Mouse (Mus musculus) liver, adult 2 months (tissue): ENCODE measurements around the gene Spint2. TPM values are rescaled to one million over a fixed set of nuclear protein-coding genes. Genes with fewer than 3 reads are reported as not detected.
A peak's percentile ranks its signal among the peaks of the same experiment; 100 is the strongest.

Source experiments
- DNase-seq: peaks from one replicate; pipeline ENCODE4 v3.0.0-alpha.2; 2011; ENCODE audit warnings: low read depth, low spot score; ENCODE audit errors: extremely low read depth
- H3K27ac ChIP-seq: fragments of 200-500 bp; replicated peaks from 2 replicates; pipeline ENCODE4 v1.5.1; 2012; ENCODE audit warnings: low read depth, mild to moderate bottlenecking, control low read depth, inconsistent platforms, low read length; ENCODE audit not compliant: insufficient read depth
- H3K27me3 ChIP-seq: fragments of 200-500 bp; 2 replicates; pipeline ENCODE4 v1.6.1; 2012; ENCODE audit warnings: mild to moderate bottlenecking, moderate library complexity, low read length, inconsistent platforms; ENCODE audit not compliant: control insufficient read depth, insufficient read depth
- H3K36me3 ChIP-seq: fragments of 200-500 bp; 2 replicates; pipeline ENCODE4 v1.6.1; 2012; ENCODE audit warnings: low read length, inconsistent platforms; ENCODE audit not compliant: control insufficient read depth, insufficient read depth
- H3K4me1 ChIP-seq: fragments of 200-500 bp; 2 replicates; pipeline ENCODE4 v1.6.1; 2011; ENCODE audit warnings: low read length; ENCODE audit not compliant: control insufficient read depth, insufficient read depth
- H3K4me3 ChIP-seq: fragments of 200-500 bp; 2 replicates; pipeline ENCODE4 v1.5.1; 2011; ENCODE audit warnings: low read depth, mild to moderate bottlenecking, control low read depth, low read length, moderate library complexity; ENCODE audit not compliant: insufficient read depth
- H3K79me2 ChIP-seq: fragments of 200-500 bp; 2 replicates; pipeline ENCODE4 v1.6.1; 2012; ENCODE audit warnings: inconsistent platforms, mild to moderate bottlenecking, low read length, moderate library complexity; ENCODE audit not compliant: control insufficient read depth, insufficient read depth
- H3K9ac ChIP-seq: fragments of 200-500 bp; 2 replicates; pipeline ENCODE4 v1.6.1; 2012; ENCODE audit warnings: low read depth, mild to moderate bottlenecking, control low read depth, inconsistent platforms, low read length
- CTCF ChIP-seq: fragments of 200-500 bp; IDR thresholded peaks from 2 replicates; pipeline ENCODE4 v1.5.1; 2011; ENCODE audit warnings: low read depth, low read length, control low read depth
- POLR2A ChIP-seq: fragments of 200-500 bp; IDR thresholded peaks from 2 replicates; pipeline ENCODE4 v1.6.1; 2011; ENCODE audit warnings: low read length, control low read depth; ENCODE audit not compliant: insufficient read depth; ENCODE audit errors: extremely low read depth
- WGBS: fragments of 180-500 bp; shearing (Covaris S2); methylation state at CpG from one replicate; pipeline ENCODE4 v1.1.7; 2018; 5-methylcytosine and 5-hydroxymethylcytosine counted together
- polyA plus RNA-seq: library from polyadenylated mRNA; depleted of rRNA; stranded (reverse); fragments of >200 nt; gene quantifications from 2 replicates; pipeline ENCODE4 v1.2.3, GENCODE M21; 2012
- total RNA-seq: library from RNA; depleted of rRNA; stranded (reverse); fragments of >200 nt; gene quantifications from 2 replicates; pipeline ENCODE4 v1.2.3, GENCODE M21; 2014

Spint2 gene
- total and polyA plus RNA-seq, 2 experiments = 24.8 to 120 TPM

DNA sequence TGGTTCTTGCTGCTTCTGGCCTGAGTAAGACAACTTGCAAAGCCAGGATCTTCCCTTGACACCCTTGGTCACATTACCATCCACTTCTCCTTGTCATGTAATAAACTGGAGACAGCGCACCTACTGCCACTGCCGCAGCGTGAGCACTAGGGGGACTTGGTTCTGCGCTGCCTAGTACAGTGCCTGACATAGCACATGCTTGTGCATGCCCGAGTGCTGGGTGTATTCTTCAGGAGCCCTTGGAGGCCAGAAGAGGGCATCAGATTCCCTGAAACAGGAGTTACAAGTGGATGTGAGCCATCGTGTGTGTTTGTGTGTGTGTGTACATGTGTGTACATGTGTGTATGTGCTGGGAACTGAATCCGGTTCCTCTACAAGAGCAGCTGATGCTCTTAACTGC lies 5.8 kb upstream of the Spint2 start:
- H3K79me2 ChIP-seq = no peaks in the 10 kb centered on the region
- WGBS = 90% methylated on average over 7 of the region's 7 CpGs
- H3K27ac ChIP-seq = no peak overlapping the region
- no peak overlapping the region for H3K4me3 ChIP-seq
- peaks cover 6% of the 10 kb centered on the region for H3K4me1 ChIP-seq
- no peak for TF ChIP-seq POLR2A
- TF ChIP-seq CTCF = no peak
- no peaks in the 10 kb centered on the region for H3K36me3 ChIP-seq
- no peaks in the 10 kb centered on the region for H3K27me3 ChIP-seq
- no peak for DNase-seq
- no peak overlapping the region for H3K9ac ChIP-seq

DNA sequence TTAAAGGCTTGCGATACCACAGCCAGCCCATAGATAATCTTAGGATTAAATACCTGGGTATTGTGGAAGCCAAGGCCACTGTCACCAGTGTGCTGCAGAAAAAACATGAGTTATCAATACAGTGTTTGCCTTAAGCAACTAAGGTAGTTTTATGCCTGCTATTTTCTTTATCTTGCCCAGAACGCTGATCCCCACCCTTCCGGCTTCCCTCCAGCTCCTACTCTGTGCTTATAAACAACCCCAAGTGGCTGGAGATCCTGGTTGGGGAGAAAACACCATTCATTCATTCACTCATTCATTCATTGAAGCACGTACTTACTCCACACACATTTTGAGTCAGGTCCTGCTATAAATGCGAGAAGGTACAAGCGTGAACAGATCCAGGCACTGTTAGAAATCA lies 2.8 kb upstream of the Spint2 start:
- Histone ChIP-seq H3K27ac (no peak overlapping the region), H3K79me2 (peaks cover 5% of the 10 kb centered on the region; the same call in 1 of the 2 replicates), H3K27me3 (no peaks in the 10 kb centered on the region), H3K36me3 (no peaks in the 10 kb centered on the region), H3K4me1 (peaks cover 4% of the 10 kb centered on the region; the same call in 1 of the 2 replicates), H3K9ac (no peak overlapping the region), H3K4me3 (no peak overlapping the region)
- DNase-seq = no peak
- 93% methylated on average over 6 of the region's 6 CpGs for WGBS
- no peak for TF ChIP-seq CTCF
- TF ChIP-seq POLR2A = no peak

DNA sequence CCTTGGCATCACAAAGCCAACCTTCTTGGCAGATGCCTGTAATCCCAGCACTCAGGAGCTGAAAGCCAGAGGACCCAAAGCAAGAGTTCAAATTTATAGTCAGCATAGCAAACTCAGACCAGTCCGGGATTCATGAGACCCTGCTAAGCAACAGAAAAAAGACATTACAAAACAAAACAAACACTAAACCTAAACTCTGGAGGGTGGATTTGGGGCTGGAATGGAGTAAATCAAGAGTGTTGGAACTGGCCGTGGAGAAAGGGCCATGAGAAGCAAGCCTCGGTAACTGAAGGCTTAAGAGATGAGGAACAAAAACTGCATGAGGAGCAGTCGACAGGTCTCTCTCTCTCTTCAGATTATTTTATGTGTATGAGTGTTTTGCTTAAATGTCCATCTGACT lies 2.2 kb upstream of the Spint2 start:
- TF ChIP-seq CTCF (no peak), POLR2A (no peak)
- Histone ChIP-seq H3K27ac (no peak overlapping the region), H3K79me2 (peaks cover 5% of the 10 kb centered on the region; the same call in 1 of the 2 replicates)

GRCm38 (mm10) chr7:29282074-29282554 lies 402 bp upstream of the Spint2 start:
- Histone ChIP-seq H3K36me3 (no peaks in the 10 kb centered on the region), H3K4me1 (peaks cover 4% of the 10 kb centered on the region; the same call in 1 of the 2 replicates), H3K4me3 (peak overlapping the region; percentile 96), H3K27ac (peak overlapping the region; percentile 82), H3K9ac (peak overlapping the region; percentile 75), H3K27me3 (no peaks in the 10 kb centered on the region), H3K79me2 (peaks cover 5% of the 10 kb centered on the region; the same call in 1 of the 2 replicates)
- TF ChIP-seq CTCF (no peak), POLR2A (no peak)
- peak; percentile 72 for DNase-seq
- 8% methylated on average over 21 of the region's 21 CpGs for WGBS

More for the DNA sequence above, 2.2 kb upstream of the Spint2 start:
- Histone ChIP-seq H3K36me3 (no peaks in the 10 kb centered on the region), H3K4me1 (peaks cover 4% of the 10 kb centered on the region; the same call in 1 of the 2 replicates), H3K4me3 (no peak overlapping the region), H3K27me3 (no peaks in the 10 kb centered on the region), H3K9ac (no peak overlapping the region)
- DNase-seq = no peak
- WGBS = 86% methylated on average over 4 of the region's 4 CpGs

DNA sequence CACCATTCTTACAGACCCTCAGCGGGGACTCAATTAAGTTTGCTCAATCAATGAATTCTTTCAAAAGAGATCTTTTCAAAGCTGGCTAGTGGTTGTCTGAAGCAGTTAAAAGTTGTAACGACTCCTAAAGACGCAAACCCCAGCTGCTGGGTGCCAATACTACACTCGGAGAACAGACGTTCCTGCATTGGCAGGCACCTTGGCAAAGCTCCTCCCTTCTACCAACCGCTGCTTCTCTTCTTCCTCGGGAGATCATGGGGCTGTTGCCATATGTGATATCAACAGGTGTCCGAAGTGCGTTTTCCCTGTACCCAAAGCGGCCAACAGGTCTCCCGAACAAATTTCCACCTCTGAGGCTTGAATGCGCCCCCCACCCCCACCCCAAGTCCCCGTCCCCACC lies 911 bp downstream of the Spint2 start:
- H3K9ac ChIP-seq = peak overlapping the region; percentile 20; the same call in 1 of the 2 replicates
- no peaks in the 10 kb centered on the region for H3K27me3 ChIP-seq
- peak overlapping the region; percentile 96; the same call in 1 of the 2 replicates for H3K4me3 ChIP-seq
- no peaks in the 10 kb centered on the region for H3K36me3 ChIP-seq
- peak overlapping the region; percentile 8; the same call in 1 of the 2 replicates for H3K27ac ChIP-seq
- peaks cover 4% of the 10 kb centered on the region; the same call in 1 of the 2 replicates for H3K4me1 ChIP-seq
- WGBS = 8% methylated on average over 13 of the region's 13 CpGs
- H3K79me2 ChIP-seq = peaks cover 14% of the 10 kb centered on the region; the same call in 1 of the 2 replicates
- DNase-seq = peak; percentile 58
- TF ChIP-seq CTCF = no peak
- TF ChIP-seq POLR2A = no peak

GRCm38 (mm10) chr7:29279924-29280323 lies 1.8 kb downstream of the Spint2 start:
- Histone ChIP-seq H3K4me3 (no peak overlapping the region), H3K36me3 (no peaks in the 10 kb centered on the region), H3K9ac (no peak overlapping the region), H3K27ac (peak overlapping the region; percentile 43; the same call in 1 of the 2 replicates), H3K27me3 (no peaks in the 10 kb centered on the region), H3K4me1 (peaks cover 4% of the 10 kb centered on the region; the same call in 1 of the 2 replicates), H3K79me2 (peaks cover 14% of the 10 kb centered on the region; the same call in 1 of the 2 replicates)
- peak; percentile 88 for DNase-seq
- no peak for TF ChIP-seq CTCF
- TF ChIP-seq POLR2A = no peak
- 40% methylated on average over 8 of the region's 8 CpGs for WGBS
